Mouse (Mus musculus) brain, embryonic 14.5 days (tissue): ENCODE results near the gene Svbp. TPM values are rescaled to one million over a fixed set of nuclear protein-coding genes. Genes with fewer than 3 reads are reported as not detected.

Experiments used
- DNase-seq: peaks from one replicate; pipeline ENCODE4 v3.0.0-alpha.2; 2011; ENCODE audit warnings: low read depth
- CTCF ChIP-seq: fragments of 200-500 bp; IDR thresholded peaks from 2 replicates; pipeline ENCODE4 v1.5.1; 2012; ENCODE audit warnings: inconsistent platforms, mild to moderate bottlenecking, moderate library complexity, borderline replicate concordance; ENCODE audit not compliant: insufficient read depth, insufficient read length; ENCODE audit errors: extremely low read depth
- POLR2A ChIP-seq: fragments of 200-500 bp; IDR thresholded peaks from 2 replicates; pipeline ENCODE4 v1.6.1; 2012; ENCODE audit warnings: mild to moderate bottlenecking, inconsistent platforms, borderline replicate concordance; ENCODE audit not compliant: poor library complexity, insufficient read depth, insufficient read length, severe bottlenecking; ENCODE audit errors: extremely low read depth
- polyA plus RNA-seq: library from polyadenylated mRNA; depleted of rRNA; stranded (reverse); fragments of >200 nt; gene quantifications from 2 replicates; pipeline ENCODE4 v1.2.3, GENCODE M21; 2012; rRNA removed

Gene Svbp
- 132 and 160 TPM in 2 replicates for polyA plus RNA-seq

DNA sequence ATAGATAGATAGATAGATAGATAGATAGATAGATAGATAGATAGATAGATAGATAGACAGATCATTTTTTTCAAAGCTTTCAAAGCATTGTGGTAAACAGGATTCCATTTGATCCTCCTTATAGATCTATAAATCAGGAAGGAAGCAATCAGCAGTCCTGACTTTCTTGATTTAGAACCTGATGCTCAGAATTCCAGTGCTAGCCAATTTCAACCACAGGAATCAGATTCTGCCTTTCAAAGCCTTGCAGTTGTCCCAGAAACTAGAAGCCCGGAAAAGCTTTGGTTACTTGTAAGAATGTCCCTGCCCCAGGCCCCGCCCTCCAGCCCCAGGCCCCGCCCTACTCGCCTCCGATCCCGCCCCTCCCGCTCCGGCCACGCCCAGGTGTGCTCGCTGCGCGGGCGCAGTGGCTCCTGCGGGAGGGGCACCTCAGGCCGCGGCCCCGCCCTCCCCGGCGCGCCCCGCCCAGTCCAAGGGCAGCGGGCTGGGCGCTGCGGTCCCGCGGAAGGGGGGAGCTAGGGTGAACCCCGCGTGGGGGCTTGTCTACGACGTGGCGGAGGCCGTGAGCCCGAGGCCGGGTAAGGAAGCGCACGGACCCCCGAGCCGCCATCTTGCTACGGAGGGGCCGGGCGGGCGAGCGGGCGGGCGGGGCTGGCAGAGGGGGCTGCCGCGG lies at the start of gene Svbp:
Gene Svbp (plus strand): TSS at position 398 of the 673 bp plus-strand sequence.
- DNase-seq = peak; percentile 95
- TF ChIP-seq CTCF = no peak
- TF ChIP-seq POLR2A = peak; percentile 73

DNA sequence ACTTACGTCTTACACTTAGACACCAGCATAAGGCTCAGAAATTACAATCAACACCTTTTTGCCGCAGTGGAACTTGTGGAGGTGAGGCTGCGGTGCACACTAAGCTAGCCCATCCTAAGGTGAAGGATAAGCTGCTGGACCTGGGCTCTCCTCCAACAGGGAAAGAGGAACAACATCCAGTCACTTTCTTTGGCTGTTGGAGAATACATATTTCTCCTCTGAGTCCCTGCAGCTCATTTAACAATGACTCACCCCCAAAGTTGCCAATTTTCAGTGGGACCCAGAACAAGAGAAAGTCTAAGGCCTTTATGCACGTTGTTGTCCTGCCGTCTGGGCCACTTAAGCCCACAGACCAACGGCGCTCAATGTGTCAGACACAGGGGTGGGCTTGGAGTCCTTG lies 48.3 kb upstream of the Svbp start:
- no peak for DNase-seq
- TF ChIP-seq POLR2A (no peak), CTCF (no peak)

DNA sequence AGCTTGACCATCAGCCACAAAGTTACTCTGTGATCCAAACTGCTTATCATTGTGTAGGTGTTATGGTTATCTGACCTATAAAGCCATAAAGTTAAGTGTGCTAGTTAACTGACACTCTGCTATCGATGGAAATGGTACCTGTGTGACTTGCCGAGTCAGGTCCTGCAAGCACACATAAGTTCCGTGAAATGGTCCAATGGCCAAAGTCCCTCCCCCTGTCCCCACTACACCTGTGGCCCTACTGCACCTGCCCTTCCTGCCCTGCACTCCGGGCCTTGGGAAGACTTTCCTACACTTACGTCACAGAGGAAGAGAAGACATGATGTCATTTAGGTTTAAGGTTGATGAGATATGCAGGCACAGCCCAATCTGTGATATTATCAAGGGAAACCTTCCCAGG lies 47.8 kb upstream of the Svbp start:
- TF ChIP-seq CTCF (no peak), POLR2A (no peak)
- no peak for DNase-seq

DNA sequence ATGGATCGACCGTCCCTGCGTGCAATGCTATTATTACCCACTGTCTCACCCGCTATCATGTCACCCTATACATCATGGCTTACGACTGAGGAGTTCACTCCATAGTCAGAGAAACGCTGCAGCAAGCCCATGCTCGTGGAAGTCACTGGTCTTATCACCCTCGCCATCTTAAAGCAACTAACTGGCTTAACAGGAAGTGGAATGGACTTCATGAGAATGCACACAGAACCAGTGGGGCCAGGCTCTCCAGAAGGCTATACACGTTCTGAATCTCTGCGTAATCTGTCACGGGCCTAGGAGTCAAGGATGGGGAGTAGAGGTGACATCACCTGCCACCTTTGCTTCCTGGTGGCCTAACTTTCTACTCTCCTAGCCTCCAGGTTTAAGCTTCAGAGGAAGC lies 46.4 kb upstream of the Svbp start:
- DNase-seq = no peak
- no peak for TF ChIP-seq CTCF
- TF ChIP-seq POLR2A = no peak

DNA sequence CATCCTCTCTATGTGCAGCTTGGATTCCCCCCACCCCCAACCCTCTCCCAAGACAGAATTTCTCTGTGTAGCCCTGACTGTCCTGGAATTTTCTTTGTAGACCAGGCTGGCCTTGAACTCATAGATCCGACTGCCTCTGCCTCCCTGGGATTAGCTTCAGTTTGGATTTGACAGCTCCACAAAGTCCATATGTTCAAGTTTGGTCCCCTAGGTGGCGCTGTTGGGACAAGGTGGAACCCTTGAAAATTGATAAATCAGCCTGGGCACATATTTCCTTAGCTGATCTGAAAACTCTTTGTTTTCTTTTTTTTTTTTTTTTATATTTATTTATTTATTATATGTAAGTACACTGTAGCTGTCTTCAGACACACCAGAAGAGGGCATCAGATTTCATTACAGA lies 37.9 kb upstream of the Svbp start:
- DNase-seq = peak; percentile 44
- no peak for TF ChIP-seq POLR2A
- peak; percentile 53; the same call in 1 of the 2 replicates for TF ChIP-seq CTCF

DNA sequence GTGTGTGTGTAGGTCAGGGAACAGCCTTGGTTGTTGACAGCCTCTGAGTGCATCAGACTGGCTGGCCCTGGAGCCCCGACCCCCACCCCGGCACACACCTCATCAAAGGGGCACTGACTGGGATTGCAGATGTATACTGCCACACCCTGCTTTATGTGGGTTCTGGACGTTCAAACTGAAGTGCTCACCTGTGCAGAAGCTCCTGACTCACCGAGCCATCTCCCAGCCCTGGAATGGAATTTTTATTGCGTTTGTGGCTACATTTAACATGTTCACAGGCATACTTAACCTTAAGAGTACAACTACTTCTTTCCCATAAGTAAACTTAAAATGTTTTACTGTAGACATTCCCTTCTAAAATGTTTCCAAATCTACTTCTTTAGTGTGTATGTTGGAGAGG lies 37.2 kb upstream of the Svbp start:
- TF ChIP-seq CTCF (no peak), POLR2A (no peak)
- DNase-seq = no peak

DNA sequence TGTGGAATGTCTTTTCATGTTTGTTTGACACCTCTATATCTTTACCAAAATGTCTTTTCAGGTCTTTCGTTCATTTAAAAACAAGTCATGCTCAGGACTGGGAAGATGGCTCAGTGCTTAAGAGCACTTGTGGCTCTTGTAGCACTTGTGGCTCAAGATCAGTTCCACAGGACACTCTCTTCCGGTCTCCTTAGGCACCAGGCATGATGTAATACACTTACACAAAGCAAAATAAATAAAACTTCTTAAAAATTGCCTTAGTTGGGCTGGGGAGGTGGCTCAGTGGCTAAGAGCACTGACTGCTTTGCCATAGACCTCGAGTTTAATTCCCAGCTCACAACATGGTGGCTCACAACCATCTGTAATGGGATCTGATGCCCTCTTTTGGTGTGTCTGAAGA lies 33.7 kb upstream of the Svbp start:
- no peak for DNase-seq
- TF ChIP-seq POLR2A (no peak), CTCF (no peak)

DNA sequence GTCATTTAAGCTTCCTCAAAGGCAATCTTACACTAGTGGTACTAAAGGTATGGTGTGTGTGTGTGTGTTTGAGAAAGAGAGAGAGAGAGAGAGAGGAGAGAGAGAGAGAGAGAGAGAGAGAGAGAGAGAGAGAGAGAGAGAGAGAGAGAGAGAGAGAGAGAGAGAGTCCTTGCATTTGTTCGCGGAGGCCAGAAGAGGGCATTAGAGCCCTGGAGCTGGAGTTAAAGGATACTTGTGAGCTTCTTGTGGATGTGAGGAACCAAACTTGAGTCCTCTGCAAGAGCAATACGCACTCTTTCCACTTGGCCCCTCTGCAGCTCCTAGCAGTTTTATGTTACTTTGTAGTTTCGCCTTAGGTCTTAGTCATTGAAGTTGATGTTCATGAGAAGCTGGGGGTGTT lies 32.1 kb upstream of the Svbp start:
- DNase-seq = no peak
- no peak for TF ChIP-seq CTCF
- TF ChIP-seq POLR2A = no peak

DNA sequence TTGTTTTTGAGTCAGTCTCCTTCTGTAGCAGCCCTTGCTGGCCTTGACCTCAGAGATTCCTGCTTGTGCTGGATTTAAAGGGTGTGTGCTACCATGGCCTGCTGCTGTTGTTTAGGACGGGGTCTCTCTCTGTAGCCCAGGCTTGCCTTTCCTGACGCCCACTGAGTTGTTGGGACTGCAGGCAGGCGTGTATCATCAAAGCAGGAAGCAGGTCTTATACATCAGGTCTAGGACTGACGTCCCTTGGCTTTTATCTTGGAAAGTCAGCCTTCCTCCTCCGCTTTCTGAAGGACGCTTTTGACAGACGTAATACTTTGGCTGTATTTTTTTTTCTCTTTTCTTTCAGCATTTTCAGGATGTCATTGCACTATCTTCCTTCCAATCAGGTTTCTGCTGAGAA lies 29.2 kb upstream of the Svbp start:
- no peak for DNase-seq
- TF ChIP-seq CTCF (no peak), POLR2A (no peak)

DNA sequence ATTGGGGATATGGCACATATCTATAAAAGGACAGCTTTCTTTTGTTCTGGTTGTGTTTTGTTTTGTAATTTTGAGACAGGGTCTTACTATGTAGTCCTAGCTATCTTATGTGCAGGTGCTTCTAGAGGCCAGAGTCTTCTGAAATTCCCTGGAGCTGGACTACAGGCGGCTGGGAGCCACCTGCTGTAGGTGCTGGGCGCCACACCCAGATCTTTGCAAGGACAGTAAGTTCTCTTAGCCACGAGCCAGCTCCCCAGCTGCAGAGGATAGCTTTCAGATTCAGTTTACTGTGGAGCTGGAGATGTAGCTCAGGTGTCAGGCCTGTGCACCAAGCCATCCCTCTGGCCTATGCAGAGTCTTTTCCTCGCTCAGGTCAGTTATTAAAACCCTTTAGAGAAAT lies 28.0 kb upstream of the Svbp start:
- TF ChIP-seq CTCF (no peak), POLR2A (no peak)
- no peak for DNase-seq

DNA sequence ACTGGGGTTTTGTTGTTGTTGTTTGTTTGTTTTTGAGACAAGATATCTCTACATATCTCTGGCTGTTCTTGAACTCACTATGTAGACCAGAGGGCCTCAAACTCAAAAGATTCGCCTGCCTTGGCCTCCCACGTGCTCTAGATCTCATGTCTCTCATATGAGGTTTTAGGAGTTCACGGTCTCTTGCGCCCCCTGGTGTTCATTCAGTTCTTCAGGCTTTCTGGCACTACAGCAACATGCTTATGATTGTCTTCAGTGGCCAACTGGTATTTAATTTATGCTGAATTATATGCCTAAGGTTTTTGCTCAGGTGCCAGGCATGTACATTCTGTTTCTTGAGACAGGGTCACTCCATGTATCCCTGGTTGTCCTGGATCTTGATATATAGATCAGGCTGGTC lies 27.4 kb upstream of the Svbp start:
- TF ChIP-seq POLR2A (no peak), CTCF (peak; percentile 78; the same call in 1 of the 2 replicates)
- DNase-seq = peak; percentile 90

DNA sequence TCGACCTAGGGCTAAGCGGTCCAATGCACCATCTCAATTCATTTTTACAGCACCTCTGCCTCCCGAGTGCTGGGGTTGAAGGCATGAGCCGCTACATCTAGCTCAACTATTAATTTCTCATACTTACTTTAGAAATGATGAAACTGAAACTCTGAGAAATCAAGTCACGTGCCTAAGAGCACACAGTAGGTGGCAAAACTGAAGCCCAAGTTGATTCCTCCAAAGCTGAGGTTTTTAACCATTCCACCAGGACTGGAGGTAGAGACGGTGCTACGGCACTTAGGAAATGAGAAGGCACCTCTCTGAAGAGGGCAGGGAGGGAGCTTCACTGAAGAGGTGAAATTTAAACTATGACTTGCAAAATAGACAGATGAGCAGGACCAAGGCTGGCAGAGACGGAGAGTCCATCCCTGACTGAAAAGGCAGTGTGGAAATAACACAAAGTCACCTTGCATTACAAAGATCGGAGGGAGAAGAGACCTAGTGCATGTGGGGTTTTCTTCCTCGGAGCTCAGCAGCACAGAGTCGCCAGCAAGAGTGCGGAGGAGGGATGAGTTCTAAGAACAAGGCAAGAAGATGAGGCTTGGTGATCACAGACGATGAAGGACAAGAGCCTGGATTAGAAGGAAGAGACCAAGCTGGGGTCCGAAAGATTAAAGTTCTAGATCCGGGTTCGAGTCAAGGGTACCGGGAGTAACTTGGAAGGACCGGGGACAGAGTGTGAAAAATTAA lies 22.0 kb upstream of the Svbp start:
- TF ChIP-seq CTCF (no peak), POLR2A (no peak)
- DNase-seq = peak; percentile 20
